In the genomic region with DNA sequence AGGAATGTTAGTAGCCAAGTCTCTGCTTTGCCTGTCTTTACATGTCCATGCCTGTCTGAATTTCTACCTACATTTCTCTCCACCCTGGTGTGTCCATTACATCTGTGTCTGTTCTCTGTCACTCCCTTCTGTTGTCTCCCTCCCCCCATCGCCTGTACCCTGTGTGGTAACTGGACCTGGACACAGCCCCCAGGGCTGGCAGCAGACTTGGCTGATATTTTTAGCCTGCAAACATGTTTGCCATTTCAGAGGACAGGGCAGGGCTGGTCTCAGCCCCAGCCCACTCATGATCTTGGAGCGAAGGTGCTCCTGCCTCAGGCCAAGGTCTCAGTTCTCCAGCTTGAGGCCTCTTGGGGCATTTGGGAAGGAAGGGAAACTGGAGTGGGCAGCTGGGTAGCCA, we compare ENCODE assay signal across 10 mouse cellular contexts. TPM values are rescaled to one million over a fixed set of nuclear protein-coding genes. Genes with fewer than 3 reads are reported as not detected.
A peak's percentile ranks its signal among the peaks of the same experiment; 100 is the strongest.
DNase-seq lines count a peak whose midpoint lies in the region; ATAC-seq lines count a peak whose summit lies in the region.
"Had no signal": no experiment of that assay in that cellular context is flagged by ENCODE, and none has a peak within 500 bp of the region (broad histone marks: within the 10 kb centered on the region; RNA-seq: fewer than 3 reads in every experiment).

No protein-coding gene starts in this region.

- no peaks in the 10 kb centered on the region for H3K9me3 ChIP-seq in neural tube, embryonic 12.5 days
- no peaks in the 10 kb centered on the region for H3K9me3 ChIP-seq in midbrain, embryonic 10.5 days (replicated peaks)
- H3K9me3 ChIP-seq: G1E had no signal

- H3K4me3 ChIP-seq in neural tube, embryonic 12.5 days: no peak overlapping the region
- no peak overlapping the region for H3K4me3 ChIP-seq in midbrain, embryonic 10.5 days

- no peak for ATAC-seq in neural tube, embryonic 12.5 days (ENCODE audit: low FRiP score, low read depth)

- no peaks in the 10 kb centered on the region for H3K36me3 ChIP-seq in neural tube, embryonic 12.5 days
- H3K36me3 ChIP-seq in midbrain, embryonic 10.5 days: no peaks in the 10 kb centered on the region

- 0 out of 2 replicates have a peak overlapping the region, but pooled peaks have one; percentile 93 for H3K4me2 ChIP-seq in neural tube, embryonic 12.5 days (replicated peaks)

- no peak overlapping the region for H3K27ac ChIP-seq in neural tube, embryonic 12.5 days
- no peak overlapping the region for H3K27ac ChIP-seq in midbrain, embryonic 10.5 days (replicated peaks)

- no peak for DNase-seq in neural tube, embryonic 10.5 days (ENCODE audit: extremely low spot score, low spot score)
- peak; percentile 76 to 81 for DNase-seq in gastrocnemius, adult 8-10 months (ENCODE audit: low spot score in 2 of 2)
- peak; percentile 35 to 52 for DNase-seq in heart, postnatal 36 days
- no peak for DNase-seq in spleen, postnatal 36 days (ENCODE audit: low spot score in 2 of 2)
- no peak for DNase-seq in midbrain, embryonic 10.5 days (ENCODE audit: low spot score)
- DNase-seq in ovary, postnatal 10 days (ENCODE audit: low spot score): no peak
- DNase-seq: adrenal gland, adult 2 months; cerebellum, adult 8-10 months had no signal

- H3K4me1 ChIP-seq in neural tube, embryonic 12.5 days: peaks cover 46% of the 10 kb centered on the region
- peaks cover 66% of the 10 kb centered on the region for H3K4me1 ChIP-seq in midbrain, embryonic 10.5 days

- intact Hi-C loops in heart, postnatal 36 days (cut with DNase I): no loop called here

- 49% methylated on average over 2 of the region's 2 CpGs for WGBS in neural tube, embryonic 12.5 days
- WGBS in midbrain, embryonic 10.5 days: 52% methylated on average over 2 of the region's 2 CpGs

- H3K9ac ChIP-seq in neural tube, embryonic 12.5 days: no peak overlapping the region

- peaks cover 42% of the 10 kb centered on the region for H3K27me3 ChIP-seq in neural tube, embryonic 12.5 days (replicated peaks)
- peaks cover 61% of the 10 kb centered on the region for H3K27me3 ChIP-seq in midbrain, embryonic 10.5 days (ENCODE audit: low read depth, poor library complexity, severe bottlenecking)

RNA-seq across cellular contexts. Expression of a gene that starts 1.3 kb away (rescaled TPM):
- 5.0 and 6.3 TPM in 2 replicates for polyA plus RNA-seq in neural tube, embryonic 12.5 days (2016; fragmentation: Nextera tagmentation; extraction: Ambion mirVana)
- total RNA-seq in gastrocnemius, adult 8-10 months (2022): 100 to 1,000 TPM; 249 to 267 (median 253) TPM
- 100 to 1,000 TPM; 362 to 377 TPM for total RNA-seq in heart, postnatal 36 days (2021)
- 6.6 and 8.8 TPM in 2 replicates for polyA plus RNA-seq in midbrain, embryonic 10.5 days (2016; fragmentation: Nextera tagmentation; extraction: Ambion mirVana)

RNA-seq across cellular contexts. Expression of a gene that starts 21.0 kb away (rescaled TPM):
- 360 and 361 TPM in 2 replicates for polyA plus RNA-seq in neural tube, embryonic 12.5 days (2016; fragmentation: Nextera tagmentation; extraction: Ambion mirVana)
- 100 to 1,000 TPM; 411 to 454 (median 425) TPM for total RNA-seq in gastrocnemius, adult 8-10 months (2022)
- 100 to 1,000 TPM; 246 to 250 TPM for total RNA-seq in heart, postnatal 36 days (2021)
- polyA plus RNA-seq in midbrain, embryonic 10.5 days (2016; fragmentation: Nextera tagmentation; extraction: Ambion mirVana): 438 and 514 TPM in 2 replicates

RNA-seq across cellular contexts. Expression of a gene that starts 34.2 kb away (rescaled TPM):
- 32.5 and 34.6 TPM in 2 replicates for polyA plus RNA-seq in neural tube, embryonic 12.5 days (2016; fragmentation: Nextera tagmentation; extraction: Ambion mirVana)
- total RNA-seq in gastrocnemius, adult 8-10 months (2022): 10 to 100 TPM in 1 of 4 experiments, 1 to 10 TPM in 3; 7.8 to 11.8 (median 9.0) TPM
- total RNA-seq in heart, postnatal 36 days (2021): 1 to 10 TPM; 8.1 to 8.9 TPM
- polyA plus RNA-seq in midbrain, embryonic 10.5 days (2016; fragmentation: Nextera tagmentation; extraction: Ambion mirVana): 36.5 and 40.2 TPM in 2 replicates

RNA-seq across cellular contexts. Expression of a gene that starts 46.1 kb away (rescaled TPM):
- 175 and 177 TPM in 2 replicates for polyA plus RNA-seq in neural tube, embryonic 12.5 days (2016; fragmentation: Nextera tagmentation; extraction: Ambion mirVana)
- total RNA-seq in gastrocnemius, adult 8-10 months (2022): 10 to 100 TPM; 21.0 to 25.7 (median 23.4) TPM
- 10 to 100 TPM; 33.2 to 38.5 TPM for total RNA-seq in heart, postnatal 36 days (2021)
- 178 and 191 TPM in 2 replicates for polyA plus RNA-seq in midbrain, embryonic 10.5 days (2016; fragmentation: Nextera tagmentation; extraction: Ambion mirVana)

RNA-seq across cellular contexts. Expression of a gene that starts 58.5 kb away (rescaled TPM):
- polyA plus RNA-seq in neural tube, embryonic 12.5 days (2016; fragmentation: Nextera tagmentation; extraction: Ambion mirVana): 14.1 and 14.3 TPM in 2 replicates
- total RNA-seq in gastrocnemius, adult 8-10 months (2022): 1 to 10 TPM; 3.5 to 4.7 (median 4.3) TPM
- 10 to 100 TPM in 1 of 2 experiments, 1 to 10 TPM in 1; 9.5 to 11.0 TPM for total RNA-seq in heart, postnatal 36 days (2021)
- 22.9 and 23.5 TPM in 2 replicates for polyA plus RNA-seq in midbrain, embryonic 10.5 days (2016; fragmentation: Nextera tagmentation; extraction: Ambion mirVana)

Comparison
In these comparisons a context has a peak if more than half of its experiments do, and no peak if none do; other contexts are left out.
1. DNase-seq: peak in gastrocnemius, adult 8-10 months (2 of 2) and heart, postnatal 36 days (2 of 2); none in neural tube, embryonic 10.5 days (single experiment), spleen, postnatal 36 days (0 of 2), midbrain, embryonic 10.5 days (single experiment) and ovary, postnatal 10 days (single experiment).